ENCODE assay signal across 8 mouse cellular contexts in the genomic region with DNA sequence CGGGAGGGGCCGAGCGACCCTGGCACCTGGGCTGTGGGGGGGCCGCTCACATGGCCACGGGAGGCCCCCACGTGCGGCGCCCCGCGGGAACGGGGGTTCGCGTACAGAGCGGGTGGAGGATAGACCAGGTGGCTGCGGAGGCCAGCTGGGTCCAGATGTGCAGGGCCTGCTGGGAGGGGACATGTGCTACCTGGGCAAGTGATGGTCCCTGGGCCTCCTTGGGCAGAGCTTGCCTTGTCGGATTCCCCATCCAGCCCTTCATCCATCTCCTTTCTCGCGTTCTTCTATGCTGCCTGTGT. TPM values are rescaled to one million over a fixed set of nuclear protein-coding genes. Genes with fewer than 3 reads are reported as not detected.
DNase-seq lines count a peak whose midpoint lies in the region; ATAC-seq lines count a peak whose summit lies in the region.

No protein-coding gene starts in this region.

- peaks cover 5% of the 10 kb centered on the region; the same call in 1 of the 2 replicates for H3K4me1 ChIP-seq in embryonic facial prominence, embryonic 11.5 days (ENCODE audit: control insufficient read depth, insufficient read depth, low read length)
- H3K4me1 ChIP-seq in limb, embryonic 10.5 days = peaks cover 26% of the 10 kb centered on the region
- no peaks in the 10 kb centered on the region for H3K4me1 ChIP-seq in stomach, embryonic 14.5 days (ENCODE audit: control insufficient read depth, insufficient read depth, low read length)

- WGBS in embryonic facial prominence, embryonic 11.5 days = 0% methylated on average over 18 of the region's 18 CpGs
- WGBS in limb, embryonic 10.5 days = under 1% methylated on average over 18 of the region's 18 CpGs
- WGBS in stomach, embryonic 14.5 days = 0% methylated on average over 18 of the region's 18 CpGs

- H3K9ac ChIP-seq in embryonic facial prominence, embryonic 11.5 days (replicated peaks; ENCODE audit: low read length) = peak overlapping the region; percentile 67
- H3K9ac ChIP-seq in stomach, embryonic 14.5 days (replicated peaks; ENCODE audit: low read depth, low read length) = peak overlapping the region; percentile 58; the same call in 1 of the 2 replicates

- no peak overlapping the region for H3K27ac ChIP-seq in embryonic facial prominence, embryonic 11.5 days (replicated peaks; ENCODE audit: low read depth, low read length)
- H3K27ac ChIP-seq in limb, embryonic 10.5 days = peak overlapping the region; percentile 68; the same call in 1 of the 2 replicates
- no peak overlapping the region for H3K27ac ChIP-seq in stomach, embryonic 14.5 days (ENCODE audit: low read length)

- DNase-seq in kidney, postnatal 4 days = peak; percentile 7 to 13
- DNase-seq in kidney, postnatal 14 days = no peak
- DNase-seq in ZHBTc4 (ENCODE audit: low read depth, low spot score) (peak; percentile 21), adipocyte (ENCODE audit: low spot score) (no peak)
- peak; percentile 11 for DNase-seq in embryonic facial prominence, embryonic 11.5 days (ENCODE audit: low spot score)
- peak; percentile 46 for DNase-seq in limb, embryonic 10.5 days (ENCODE audit: low spot score)
- no peak for DNase-seq in gastrocnemius, adult 18-20 months (ENCODE audit: low spot score)

- no peaks in the 10 kb centered on the region for H3K9me3 ChIP-seq in embryonic facial prominence, embryonic 11.5 days (replicated peaks; ENCODE audit: control insufficient read depth, low read length)
- no peaks in the 10 kb centered on the region for H3K9me3 ChIP-seq in limb, embryonic 10.5 days (replicated peaks)
- no peaks in the 10 kb centered on the region for H3K9me3 ChIP-seq in stomach, embryonic 14.5 days (ENCODE audit: control insufficient read depth, low read depth, low read length)

- no peaks in the 10 kb centered on the region for H3K36me3 ChIP-seq in embryonic facial prominence, embryonic 11.5 days (replicated peaks; ENCODE audit: control insufficient read depth, insufficient read depth, low read depth, low read length)
- no peaks in the 10 kb centered on the region for H3K36me3 ChIP-seq in limb, embryonic 10.5 days
- H3K36me3 ChIP-seq in stomach, embryonic 14.5 days (ENCODE audit: control insufficient read depth, insufficient read depth, low read length) = no peaks in the 10 kb centered on the region

- peak overlapping the region; percentile 69 for H3K4me3 ChIP-seq in embryonic facial prominence, embryonic 11.5 days (ENCODE audit: low read depth, low read length)
- H3K4me3 ChIP-seq in limb, embryonic 10.5 days = peak overlapping the region; percentile 70
- peak overlapping the region; percentile 61 for H3K4me3 ChIP-seq in stomach, embryonic 14.5 days (ENCODE audit: low read depth, low read length)

- peak overlapping the region; percentile 100 for H3K4me2 ChIP-seq in embryonic facial prominence, embryonic 11.5 days (ENCODE audit: low read depth, low read length)
- peak overlapping the region; percentile 98 for H3K4me2 ChIP-seq in stomach, embryonic 14.5 days (replicated peaks; ENCODE audit: low read depth, low read length)

- peaks cover 36% of the 10 kb centered on the region for H3K27me3 ChIP-seq in embryonic facial prominence, embryonic 11.5 days (ENCODE audit: control insufficient read depth, insufficient read depth, low read length)
- peaks cover 99% of the 10 kb centered on the region for H3K27me3 ChIP-seq in limb, embryonic 10.5 days (ENCODE audit: low read depth, poor library complexity, severe bottlenecking)
- peaks cover 22% of the 10 kb centered on the region for H3K27me3 ChIP-seq in stomach, embryonic 14.5 days (ENCODE audit: control insufficient read depth, insufficient read depth, low read length)

- no peak for ATAC-seq in embryonic facial prominence, embryonic 11.5 days (replicated peaks; ENCODE audit: insufficient number of reproducible peaks, low FRiP score, low TSS enrichment, low read depth)
- no peak for ATAC-seq in stomach, embryonic 14.5 days (ENCODE audit: insufficient number of reproducible peaks, insufficient read depth, low FRiP score, low read depth)

RNA-seq across cellular contexts. Expression of gene Dlgap4, which starts 0.7 kb away (rescaled TPM):
- 119 and 131 TPM in 2 replicates for polyA plus RNA-seq in embryonic facial prominence, embryonic 11.5 days (2014; fragmentation: Nextera tagmentation; extraction: Ambion mirVana)
- polyA plus RNA-seq in limb, embryonic 10.5 days (2016; fragmentation: Nextera tagmentation; extraction: Ambion mirVana) = 116 and 124 TPM in 2 replicates
- polyA plus RNA-seq in stomach, embryonic 14.5 days (2014; fragmentation: Nextera tagmentation; extraction: Ambion mirVana) = 77.6 and 88.5 TPM in 2 replicates
- total RNA-seq in gastrocnemius, adult 18-20 months (2021) = 10 to 100 TPM; 46.8 to 62.9 TPM

Comparison
In these comparisons a context has a peak if more than half of its experiments do, and no peak if none do; other contexts are left out.
1. DNase-seq: peak in kidney, postnatal 4 days (2 of 2), ZHBTc4 (single experiment), embryonic facial prominence, embryonic 11.5 days (single experiment) and limb, embryonic 10.5 days (single experiment); none in kidney, postnatal 14 days (single experiment), gastrocnemius, adult 18-20 months (single experiment) and adipocyte (single experiment).
2. Peak in every context shown above with its lines, with median percentiles within 50 percentile points of each other: H3K4me3 ChIP-seq.